Mouse (Mus musculus) left cerebral cortex, adult 8-10 months (tissue): ENCODE data around the gene Spata13. TPM values are rescaled to one million over a fixed set of nuclear protein-coding genes. Genes with fewer than 3 reads are reported as not detected.
A peak's percentile ranks its signal among the peaks of the same experiment; 100 is the strongest.

Source experiments
- DNase-seq, 2 experiments: peaks; one replicate each; pipeline ENCODE4 v3.0.0; 2022; ENCODE audit warnings: low spot score in 2 of 2
- total RNA-seq, 4 experiments: library from RNA; stranded (reverse); gene quantifications; 2 replicates each; pipeline ENCODE4 v1.2.4; 2022

Gene Spata13
- 10 to 100 TPM; 28.4 to 33.8 (median 31.9) TPM for total RNA-seq

GRCm38 (mm10) chr14:60633961-60634864 lies at the start of gene Spata13:
Spata13 (plus strand) TSS chr14:60634001.
- DNase-seq: peak; percentile 30 to 57

- DNase-seq: peak in 1 of 2 experiments; percentile 7
These were observed 46.9 kb upstream of the Spata13 start for GRCm38 (mm10) chr14:60586687-60587453.

- DNase-seq: no peak
These were observed 44.8 kb upstream of the Spata13 start for GRCm38 (mm10) chr14:60589001-60589400.

- DNase-seq: no peak
These were observed 41.5 kb upstream of the Spata13 start for GRCm38 (mm10) chr14:60592339-60592738.

- peak in 1 of 2 experiments; percentile 11 for DNase-seq
These were observed 41.0 kb upstream of the Spata13 start for GRCm38 (mm10) chr14:60592822-60593221.

DNA sequence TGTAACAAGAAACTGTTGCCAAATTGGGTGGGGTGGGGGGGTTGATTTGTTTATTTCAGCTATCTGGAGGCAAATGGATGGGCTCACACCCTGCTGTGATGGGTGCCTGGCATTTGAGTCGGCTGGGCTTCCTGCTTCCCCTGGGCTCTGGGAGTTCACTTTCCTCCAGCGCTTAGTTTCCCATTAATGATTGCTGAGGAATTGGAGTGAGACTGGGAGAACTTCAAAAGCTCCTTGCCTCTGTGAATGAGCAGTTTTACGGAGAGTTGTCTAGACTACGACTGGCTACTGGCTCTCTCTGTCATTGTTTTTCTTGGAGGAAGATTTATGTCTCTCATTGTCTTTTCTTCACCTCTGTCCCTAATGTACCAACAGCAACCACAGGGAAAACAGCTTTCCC lies 36.2 kb upstream of the Spata13 start:
- no peak for DNase-seq

DNA sequence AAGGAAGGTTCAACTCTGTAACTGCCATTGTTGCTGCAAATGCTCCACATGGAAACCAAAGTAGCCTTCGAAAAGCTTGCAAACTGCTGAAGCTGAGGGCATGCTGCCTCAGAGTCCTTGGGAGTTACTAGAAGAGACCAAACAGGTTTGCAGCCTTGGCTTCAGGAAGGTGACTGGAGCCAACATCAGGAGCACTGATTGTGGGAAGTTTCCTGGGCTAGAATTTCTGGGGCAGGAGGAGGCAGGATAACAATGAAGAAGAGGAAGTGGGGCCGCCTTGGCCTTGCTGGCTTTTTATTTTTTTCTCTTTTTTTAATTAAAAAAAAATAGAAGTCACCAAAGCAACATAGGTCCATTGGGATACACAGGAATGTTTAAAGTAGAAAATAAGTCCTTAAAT lies 34.8 kb upstream of the Spata13 start:
- DNase-seq: no peak

DNA sequence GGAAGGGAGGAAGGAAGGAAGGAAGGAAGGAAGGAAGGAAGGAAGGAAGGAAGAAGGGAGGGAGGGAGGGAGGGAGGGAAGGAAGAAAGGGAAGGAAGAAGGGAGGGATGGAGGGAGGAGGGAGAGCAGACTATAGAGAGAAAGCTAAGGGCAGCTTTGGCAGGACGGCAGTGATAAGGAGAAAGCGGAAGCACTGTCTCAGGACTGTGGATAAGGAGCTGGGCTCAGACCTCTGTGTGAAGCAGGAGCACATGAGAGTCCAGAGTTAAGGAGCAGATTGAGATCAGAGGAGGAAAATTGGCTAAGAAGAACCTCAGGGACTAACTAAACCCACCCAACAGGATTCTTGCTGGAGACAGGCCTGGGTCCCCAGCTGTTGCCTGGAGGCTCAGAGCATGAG lies 28.2 kb upstream of the Spata13 start:
- no peak for DNase-seq

DNA sequence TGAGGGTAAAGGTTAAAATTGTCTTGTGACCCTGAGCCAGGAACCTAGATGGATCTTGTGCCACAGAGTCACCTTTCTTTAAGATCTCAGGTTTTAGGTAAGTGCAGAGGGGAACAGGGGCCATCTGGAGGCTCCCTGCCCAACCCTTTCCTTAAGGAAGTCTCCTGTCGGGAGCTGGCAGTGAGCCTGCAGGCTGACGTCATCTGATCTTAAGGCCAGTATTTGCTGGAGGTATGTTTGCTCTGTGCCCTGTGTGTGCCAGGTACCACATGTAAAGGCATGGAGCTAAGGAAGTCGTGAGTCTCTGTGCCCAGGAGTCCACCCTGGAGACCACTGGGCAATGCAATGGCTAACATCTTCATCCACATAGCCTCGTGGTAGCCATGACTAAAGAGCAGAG lies 27.6 kb upstream of the Spata13 start:
- DNase-seq: no peak

GRCm38 (mm10) chr14:60607743-60608142 lies 26.1 kb upstream of the Spata13 start:
- DNase-seq: no peak

DNA sequence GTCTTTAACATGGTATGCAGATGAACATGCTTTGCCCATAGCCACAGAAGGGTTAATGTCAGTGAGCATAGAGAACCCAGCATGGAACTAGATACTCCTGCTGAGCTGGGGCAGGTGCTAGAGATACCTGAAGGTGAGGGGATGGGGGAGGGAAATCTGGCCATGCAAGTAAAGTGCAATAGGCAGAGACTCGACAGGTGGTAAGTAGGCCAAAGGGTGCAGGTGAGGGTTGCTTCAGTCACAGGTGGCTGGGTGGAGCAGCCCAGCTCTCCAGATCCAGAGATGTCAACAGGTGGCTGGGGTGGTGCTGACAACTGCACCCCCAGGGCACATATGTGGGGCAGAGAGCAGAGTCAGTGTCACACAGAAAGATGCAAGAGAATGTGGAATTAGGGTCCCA lies 24.6 kb upstream of the Spata13 start:
- no peak for DNase-seq

- DNase-seq: no peak
These were observed 21.1 kb upstream of the Spata13 start for GRCm38 (mm10) chr14:60612671-60613070.

GRCm38 (mm10) chr14:60621076-60621475 lies 12.7 kb upstream of the Spata13 start:
- DNase-seq: no peak

DNA sequence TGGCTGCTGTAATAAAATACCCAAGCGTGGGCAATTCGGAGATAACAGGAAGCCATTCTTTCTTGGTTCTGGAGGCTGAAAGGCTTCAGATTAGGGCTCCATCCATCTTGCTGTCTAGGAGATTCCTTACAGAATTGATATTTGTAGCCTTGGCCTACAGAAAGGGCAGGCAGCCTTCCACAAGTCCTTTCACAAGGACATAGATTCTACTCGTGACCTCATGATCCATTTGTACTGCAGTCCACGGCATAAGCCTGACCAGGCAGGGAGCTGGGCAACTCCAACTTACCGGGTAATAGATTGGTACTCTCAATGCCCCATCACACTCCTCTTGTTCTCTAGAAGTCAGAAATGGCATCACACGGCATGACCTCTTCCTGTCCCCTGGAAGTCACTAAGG lies 8.3 kb upstream of the Spata13 start:
- no peak for DNase-seq

DNA sequence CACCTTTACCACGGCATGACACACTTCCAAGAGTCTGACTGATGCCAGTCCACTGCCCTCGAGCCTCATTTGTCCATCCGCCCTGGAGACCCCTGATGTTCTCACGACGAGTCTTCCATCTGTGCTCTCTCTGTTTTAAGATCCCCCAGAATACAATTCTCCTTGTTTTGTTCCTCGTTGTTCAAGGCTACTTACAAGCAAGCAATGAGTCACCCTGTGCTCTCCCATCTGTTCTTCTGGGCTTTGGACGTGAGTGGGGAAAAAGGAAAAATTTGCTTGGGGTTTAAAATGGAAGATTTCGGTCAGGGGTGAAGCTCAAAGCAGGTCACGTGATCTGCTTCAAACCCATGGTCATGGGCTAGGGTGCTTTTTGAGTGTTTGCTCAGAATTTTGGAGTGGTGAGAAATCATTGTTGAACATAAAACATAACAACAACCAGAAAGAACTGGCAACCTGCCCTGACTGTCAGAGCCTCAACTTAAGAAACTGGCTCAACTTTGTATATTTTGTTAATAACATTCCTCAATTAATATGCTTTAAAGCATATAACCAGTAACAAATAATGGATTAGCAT lies 3.8 kb upstream of the Spata13 start:
- DNase-seq: no peak

DNA sequence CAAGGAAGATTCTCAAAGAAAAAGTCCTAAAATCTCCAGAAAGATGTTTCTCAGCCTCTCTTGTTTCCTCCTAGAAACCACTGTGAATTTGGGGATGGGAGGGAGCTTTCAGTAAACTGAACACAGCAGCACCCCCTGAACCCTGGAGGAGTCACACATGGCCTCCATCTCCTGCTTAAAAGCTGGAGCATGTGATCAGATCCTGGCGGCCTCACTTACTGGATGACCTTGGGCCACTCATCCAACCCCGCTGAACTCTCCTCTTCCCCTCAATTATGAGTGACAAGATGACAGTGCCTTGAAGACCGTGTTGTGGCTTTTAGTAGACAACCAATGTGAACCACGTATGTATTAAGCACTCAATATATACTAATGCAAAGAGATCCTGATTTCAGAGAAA lies 2.8 kb upstream of the Spata13 start:
- no peak for DNase-seq

DNA sequence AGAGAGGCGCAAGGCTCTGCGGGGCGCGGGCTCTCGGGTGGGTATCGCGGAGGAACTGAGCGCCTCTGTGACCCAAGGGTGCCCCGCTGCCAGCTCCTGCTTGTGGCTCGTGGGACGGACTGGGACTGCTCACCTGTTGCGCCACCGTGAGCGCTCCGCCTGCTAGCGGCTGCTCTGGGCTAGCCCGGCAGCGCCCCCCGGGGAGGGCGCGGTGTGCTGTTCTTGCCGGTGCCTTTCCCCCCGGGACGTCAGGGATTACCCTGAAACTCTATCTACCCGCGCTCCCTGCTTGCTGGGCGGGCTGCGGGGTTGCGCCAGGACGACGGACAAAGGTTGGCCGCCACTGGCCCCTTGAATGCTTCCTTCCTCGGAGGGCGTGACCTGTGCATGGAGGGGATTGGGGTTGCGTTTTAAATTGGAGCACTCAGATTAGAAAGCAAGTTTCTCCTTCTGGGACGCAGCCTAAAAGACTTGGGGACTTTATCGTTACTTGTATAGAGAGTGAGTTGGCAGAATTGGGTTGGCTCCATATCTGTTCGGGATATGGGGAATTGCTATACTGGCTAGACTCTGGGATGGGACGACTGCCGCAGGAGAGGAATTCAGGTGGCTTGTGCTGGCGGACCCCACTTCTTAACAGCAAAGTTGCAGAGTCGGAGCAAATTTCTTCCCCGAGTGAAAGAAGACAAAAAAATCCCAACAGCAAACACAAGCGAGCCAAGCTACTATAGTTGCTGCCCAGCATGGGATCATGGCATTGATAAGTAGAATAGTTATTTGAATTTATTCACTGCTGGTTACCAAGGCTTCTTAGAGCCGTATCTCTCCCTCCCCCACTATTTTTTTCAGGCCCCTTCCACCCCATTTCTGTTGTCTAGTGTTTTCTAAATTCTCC lies 1.3 kb downstream of the Spata13 start:
- DNase-seq: no peak

- DNase-seq: no peak
These were observed 2.3 kb downstream of the Spata13 start for GRCm38 (mm10) chr14:60635911-60636607.

GRCm38 (mm10) chr14:60636608-60636980 lies 2.8 kb downstream of the Spata13 start:
- DNase-seq: no peak

DNA sequence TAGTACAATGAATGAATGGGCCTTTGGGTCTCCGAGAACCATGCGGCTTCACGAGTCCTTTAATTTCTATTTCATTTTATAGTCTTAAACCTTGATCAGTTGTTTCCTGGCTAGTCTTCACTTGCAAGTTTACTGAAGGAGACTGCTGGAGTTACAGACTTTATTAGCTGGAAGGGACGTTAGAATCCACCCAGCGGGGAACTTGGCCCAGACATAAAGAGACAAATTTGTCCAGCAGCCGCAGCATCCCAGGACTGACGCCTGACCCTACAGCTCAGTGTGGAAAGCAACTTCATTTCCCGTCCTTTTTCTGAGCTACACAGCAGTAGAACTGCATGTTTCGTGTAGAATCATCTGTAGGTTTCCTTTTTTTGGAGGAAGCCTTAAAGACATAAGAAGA lies 3.2 kb downstream of the Spata13 start:
- no peak for DNase-seq

GRCm38 (mm10) chr14:60638159-60638558 lies 4.4 kb downstream of the Spata13 start:
- no peak for DNase-seq
